Mouse (Mus musculus) forebrain, embryonic 10.5 days (tissue): ENCODE measurements around the gene Cox10. TPM values are rescaled to one million over a fixed set of nuclear protein-coding genes. Genes with fewer than 3 reads are reported as not detected.
A peak's percentile ranks its signal among the peaks of the same experiment; 100 is the strongest.

Source experiments
- DNase-seq: peaks from one replicate; pipeline ENCODE4 v3.0.0-alpha.2; 2017; ENCODE audit warnings: low spot score; ENCODE audit errors: extremely low spot score
- H3K27ac ChIP-seq: fragments of 300-500 bp; sonication (generic); 2 replicates; pipeline ENCODE4 v1.5.1; 2016; ENCODE audit warnings: mild to moderate bottlenecking
- H3K27me3 ChIP-seq: fragments of 300-500 bp; sonication (generic); 2 replicates; pipeline ENCODE4 v1.6.1; 2016; ENCODE audit warnings: mild to moderate bottlenecking; ENCODE audit not compliant: poor library complexity, severe bottlenecking
- H3K36me3 ChIP-seq: fragments of 300-500 bp; sonication (generic); replicated peaks from 2 replicates; pipeline ENCODE4 v1.6.1; 2016; ENCODE audit warnings: mild to moderate bottlenecking, moderate library complexity
- H3K4me1 ChIP-seq: fragments of 300-500 bp; sonication (generic); 2 replicates; pipeline ENCODE4 v1.6.1; 2016
- H3K4me3 ChIP-seq: fragments of 300-500 bp; sonication (generic); 2 replicates; pipeline ENCODE4 v1.5.1; 2016; ENCODE audit warnings: mild to moderate bottlenecking, moderate library complexity
- H3K9me3 ChIP-seq: fragments of 300-500 bp; sonication (generic); 2 replicates; pipeline ENCODE4 v1.6.1; 2016; ENCODE audit warnings: mild to moderate bottlenecking, moderate library complexity
- WGBS: fragments of 180-500 bp; shearing (Covaris S2); methylation state at CpG from one replicate; pipeline ENCODE4 v1.1.7; 2016; 5-methylcytosine and 5-hydroxymethylcytosine counted together
- polyA plus RNA-seq: library from polyadenylated mRNA; unstranded; fragments of >200 nt; fragmentation: Nextera tagmentation; extraction: Ambion mirVana; gene quantifications from 2 replicates; pipeline ENCODE4 v1.2.1, GENCODE M21; 2016

The Cox10 gene
- polyA plus RNA-seq, 1 experiment from 2014 or later: 29.0 TPM

GRCm38 (mm10) chr11:63967641-63968387 lies 111.5 kb downstream of the Cox10 start:
- Histone ChIP-seq H3K4me1 (peaks cover 21% of the 10 kb centered on the region), H3K27me3 (0 out of 2 replicates have a peak, but pooled peaks cover 5% of the 10 kb centered on the region), H3K9me3 (no peaks in the 10 kb centered on the region), H3K27ac (peak overlapping the region; percentile 27; the same call in 1 of the 2 replicates), H3K36me3 (peaks cover 26% of the 10 kb centered on the region), H3K4me3 (no peak overlapping the region)
- WGBS: 90% methylated on average over 9 of the region's 9 CpGs
- DNase-seq: no peak

GRCm38 (mm10) chr11:63965437-63965836 lies 113.8 kb downstream of the Cox10 start:
- DNase-seq: no peak
- no peaks in the 10 kb centered on the region for H3K9me3 ChIP-seq
- peaks cover 15% of the 10 kb centered on the region for H3K36me3 ChIP-seq
- H3K4me1 ChIP-seq: peaks cover 21% of the 10 kb centered on the region
- 84% methylated on average over 5 of the region's 5 CpGs for WGBS
- H3K27ac ChIP-seq: no peak overlapping the region
- H3K27me3 ChIP-seq: 0 out of 2 replicates have a peak, but pooled peaks cover 5% of the 10 kb centered on the region
- H3K4me3 ChIP-seq: no peak overlapping the region

- whole genome bisulfite sequencing: 40% methylated on average over 4 of the region's 4 CpGs
Observed at GRCm38 (mm10) chr11:63957207-63957606, 122.1 kb downstream of the Cox10 start.

GRCm38 (mm10) chr11:63956748-63957147 lies 122.5 kb downstream of the Cox10 start:
- 27% methylated on average over 7 of the region's 7 CpGs for WGBS

More at GRCm38 (mm10) chr11:63957207-63957606, 122.1 kb downstream of the Cox10 start:
- Histone ChIP-seq H3K27me3 (peaks cover 68% of the 10 kb centered on the region), H3K4me3 (no peak overlapping the region), H3K9me3 (no peaks in the 10 kb centered on the region), H3K27ac (peak overlapping the region; percentile 37; the same call in 1 of the 2 replicates), H3K4me1 (peaks cover 27% of the 10 kb centered on the region), H3K36me3 (no peaks in the 10 kb centered on the region)
- no peak for DNase-seq

GRCm38 (mm10) chr11:63953887-63954286 lies 125.4 kb downstream of the Cox10 start:
- 81% methylated on average over 2 of the region's 2 CpGs for WGBS
- Histone ChIP-seq H3K4me3 (no peak overlapping the region), H3K27ac (no peak overlapping the region), H3K27me3 (peaks cover 97% of the 10 kb centered on the region), H3K4me1 (peaks cover 36% of the 10 kb centered on the region), H3K36me3 (no peaks in the 10 kb centered on the region), H3K9me3 (no peaks in the 10 kb centered on the region)
- DNase-seq: no peak

More at GRCm38 (mm10) chr11:63956748-63957147, 122.5 kb downstream of the Cox10 start:
- peak overlapping the region; percentile 37; the same call in 1 of the 2 replicates for H3K27ac ChIP-seq
- H3K4me1 ChIP-seq: peaks cover 31% of the 10 kb centered on the region
- no peak overlapping the region for H3K4me3 ChIP-seq
- no peaks in the 10 kb centered on the region for H3K36me3 ChIP-seq
- no peaks in the 10 kb centered on the region for H3K9me3 ChIP-seq
- no peak for DNase-seq
- H3K27me3 ChIP-seq: peaks cover 72% of the 10 kb centered on the region

GRCm38 (mm10) chr11:63952743-63953191 lies 126.5 kb downstream of the Cox10 start:
- Histone ChIP-seq H3K36me3 (no peaks in the 10 kb centered on the region), H3K27me3 (peaks cover 96% of the 10 kb centered on the region), H3K4me3 (peak overlapping the region; percentile 47; the same call in 1 of the 2 replicates), H3K4me1 (peaks cover 36% of the 10 kb centered on the region), H3K27ac (no peak overlapping the region), H3K9me3 (no peaks in the 10 kb centered on the region)
- no peak for DNase-seq
- 26% methylated on average over 4 of the region's 4 CpGs for WGBS

GRCm38 (mm10) chr11:63951831-63952631 lies 127.2 kb downstream of the Cox10 start:
- Histone ChIP-seq H3K36me3 (no peaks in the 10 kb centered on the region), H3K9me3 (no peaks in the 10 kb centered on the region), H3K27ac (0 out of 2 replicates have a peak overlapping the region, but pooled peaks have one; percentile 22), H3K27me3 (peaks cover 96% of the 10 kb centered on the region), H3K4me1 (peaks cover 33% of the 10 kb centered on the region), H3K4me3 (peak overlapping the region; percentile 47)
- WGBS: 5% methylated on average over 19 of the region's 19 CpGs
- DNase-seq: peak; percentile 62

GRCm38 (mm10) chr11:63948371-63948770 lies 130.9 kb downstream of the Cox10 start:
- Histone ChIP-seq H3K4me3 (no peak overlapping the region), H3K4me1 (peaks cover 21% of the 10 kb centered on the region), H3K27ac (no peak overlapping the region), H3K9me3 (no peaks in the 10 kb centered on the region), H3K27me3 (peaks cover 69% of the 10 kb centered on the region), H3K36me3 (no peaks in the 10 kb centered on the region)
- 90% methylated on average over 11 of the region's 11 CpGs for WGBS
- DNase-seq: no peak

- Histone ChIP-seq H3K4me1 (peaks cover 7% of the 10 kb centered on the region), H3K27me3 (peaks cover 56% of the 10 kb centered on the region), H3K36me3 (no peaks in the 10 kb centered on the region), H3K4me3 (no peak overlapping the region), H3K9me3 (no peaks in the 10 kb centered on the region), H3K27ac (no peak overlapping the region)
- WGBS: 89% methylated on average over 2 of the region's 2 CpGs
- DNase-seq: no peak
Observed at GRCm38 (mm10) chr11:63947024-63947423, 132.2 kb downstream of the Cox10 start.

- 89% methylated on average over 3 of the region's 3 CpGs for WGBS
- no peak overlapping the region for H3K4me3 ChIP-seq
- H3K9me3 ChIP-seq: no peaks in the 10 kb centered on the region
- no peak for DNase-seq
- H3K27me3 ChIP-seq: peaks cover 49% of the 10 kb centered on the region
- no peaks in the 10 kb centered on the region for H3K36me3 ChIP-seq
- H3K4me1 ChIP-seq: no peaks in the 10 kb centered on the region
- no peak overlapping the region for H3K27ac ChIP-seq
Observed at GRCm38 (mm10) chr11:63943947-63944346, 135.3 kb downstream of the Cox10 start.

- Histone ChIP-seq H3K27me3 (peaks cover 49% of the 10 kb centered on the region), H3K9me3 (no peaks in the 10 kb centered on the region), H3K4me3 (no peak overlapping the region), H3K36me3 (no peaks in the 10 kb centered on the region), H3K27ac (no peak overlapping the region), H3K4me1 (no peaks in the 10 kb centered on the region)
- DNase-seq: no peak
- WGBS: 94% methylated on average over 13 of the region's 13 CpGs
Observed at GRCm38 (mm10) chr11:63943268-63943890, 135.9 kb downstream of the Cox10 start.

GRCm38 (mm10) chr11:63942177-63942576 lies 137.1 kb downstream of the Cox10 start:
- DNase-seq: no peak
- no peak overlapping the region for H3K27ac ChIP-seq
- peaks cover 50% of the 10 kb centered on the region for H3K27me3 ChIP-seq
- no peak overlapping the region for H3K4me3 ChIP-seq
- WGBS: 87% methylated on average over 8 of the region's 8 CpGs
- H3K36me3 ChIP-seq: no peaks in the 10 kb centered on the region
- no peaks in the 10 kb centered on the region for H3K9me3 ChIP-seq
- no peaks in the 10 kb centered on the region for H3K4me1 ChIP-seq
